Mouse (Mus musculus) liver, adult 2 months (tissue): ENCODE data around the gene Hist1h2bn. TPM values are rescaled to one million over a fixed set of nuclear protein-coding genes. Genes with fewer than 3 reads are reported as not detected.
"Not testable (repeated sequence)": the region's sequence is repeated elsewhere in the genome, so short reads cannot be mapped to it uniquely, and the experiment has no call there.

Experiments used
- DNase-seq: peaks from one replicate; pipeline ENCODE4 v3.0.0-alpha.2; 2011; ENCODE audit warnings: low read depth, low spot score; ENCODE audit errors: extremely low read depth
- H3K27ac ChIP-seq: fragments of 200-500 bp; replicated peaks from 2 replicates; pipeline ENCODE4 v1.5.1; 2012; ENCODE audit warnings: low read depth, mild to moderate bottlenecking, control low read depth, inconsistent platforms, low read length; ENCODE audit not compliant: insufficient read depth
- H3K27me3 ChIP-seq: fragments of 200-500 bp; 2 replicates; pipeline ENCODE4 v1.6.1; 2012; ENCODE audit warnings: mild to moderate bottlenecking, moderate library complexity, low read length, inconsistent platforms; ENCODE audit not compliant: control insufficient read depth, insufficient read depth
- H3K36me3 ChIP-seq: fragments of 200-500 bp; 2 replicates; pipeline ENCODE4 v1.6.1; 2012; ENCODE audit warnings: low read length, inconsistent platforms; ENCODE audit not compliant: control insufficient read depth, insufficient read depth
- H3K4me1 ChIP-seq: fragments of 200-500 bp; 2 replicates; pipeline ENCODE4 v1.6.1; 2011; ENCODE audit warnings: low read length; ENCODE audit not compliant: control insufficient read depth, insufficient read depth
- H3K4me3 ChIP-seq: fragments of 200-500 bp; 2 replicates; pipeline ENCODE4 v1.5.1; 2011; ENCODE audit warnings: low read depth, mild to moderate bottlenecking, control low read depth, low read length, moderate library complexity; ENCODE audit not compliant: insufficient read depth
- H3K79me2 ChIP-seq: fragments of 200-500 bp; 2 replicates; pipeline ENCODE4 v1.6.1; 2012; ENCODE audit warnings: inconsistent platforms, mild to moderate bottlenecking, low read length, moderate library complexity; ENCODE audit not compliant: control insufficient read depth, insufficient read depth
- H3K9ac ChIP-seq: fragments of 200-500 bp; 2 replicates; pipeline ENCODE4 v1.6.1; 2012; ENCODE audit warnings: low read depth, mild to moderate bottlenecking, control low read depth, inconsistent platforms, low read length
- CTCF ChIP-seq: fragments of 200-500 bp; IDR thresholded peaks from 2 replicates; pipeline ENCODE4 v1.5.1; 2011; ENCODE audit warnings: low read depth, low read length, control low read depth
- POLR2A ChIP-seq: fragments of 200-500 bp; IDR thresholded peaks from 2 replicates; pipeline ENCODE4 v1.6.1; 2011; ENCODE audit warnings: low read length, control low read depth; ENCODE audit not compliant: insufficient read depth; ENCODE audit errors: extremely low read depth
- WGBS: fragments of 180-500 bp; shearing (Covaris S2); methylation state at CpG from one replicate; pipeline ENCODE4 v1.1.7; 2018; 5-methylcytosine and 5-hydroxymethylcytosine counted together
- polyA plus RNA-seq: library from polyadenylated mRNA; depleted of rRNA; stranded (reverse); fragments of >200 nt; gene quantifications from 2 replicates; pipeline ENCODE4 v1.2.3, GENCODE M21; 2012
- total RNA-seq: library from RNA; depleted of rRNA; stranded (reverse); fragments of >200 nt; gene quantifications from 2 replicates; pipeline ENCODE4 v1.2.3, GENCODE M21; 2014

The Hist1h2bn gene
- total and polyA plus RNA-seq, 2 experiments: 4.6 TPM; not detected in 1

DNA sequence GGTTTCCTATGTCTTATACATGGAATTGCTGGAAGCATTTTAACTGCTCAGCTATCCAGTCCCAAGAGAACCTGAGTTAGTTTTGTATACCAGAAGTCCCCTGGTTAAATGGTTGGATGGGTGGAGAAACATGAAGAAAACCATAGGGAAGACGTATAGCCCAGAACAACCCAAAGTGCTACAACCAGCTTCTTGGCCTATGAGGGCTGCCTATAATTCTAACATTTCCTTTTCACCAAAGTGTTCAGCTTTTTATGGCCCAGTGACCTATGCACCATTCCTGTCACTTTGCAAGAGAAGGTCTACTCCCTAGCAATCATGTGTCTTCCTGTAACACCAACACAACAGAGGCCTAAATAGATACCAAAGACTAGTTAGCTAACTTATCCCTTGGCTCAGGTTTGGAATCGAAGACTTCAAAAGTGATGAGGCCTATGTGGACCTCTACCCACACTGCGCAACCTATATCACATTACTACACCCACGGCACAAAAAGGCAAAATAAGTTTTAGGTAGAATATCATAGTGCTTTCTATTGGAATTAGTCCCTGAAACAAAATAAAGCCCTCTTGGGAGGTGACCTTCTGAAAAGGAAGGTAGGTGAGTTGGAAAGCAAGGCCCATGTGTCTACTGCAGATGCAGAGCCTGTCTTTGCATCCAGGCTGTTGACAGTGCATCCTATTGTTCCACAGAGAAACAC, 35.4 kb upstream of the Hist1h2bn start:
- peaks cover 20% of the 10 kb centered on the region for H3K4me1 ChIP-seq
- H3K27me3 ChIP-seq: no peaks in the 10 kb centered on the region
- no peak overlapping the region for H3K4me3 ChIP-seq
- 90% methylated on average over 4 of the region's 4 CpGs for WGBS
- no peak overlapping the region for H3K27ac ChIP-seq
- no peaks in the 10 kb centered on the region for H3K36me3 ChIP-seq
- no peak for DNase-seq
- TF ChIP-seq POLR2A: no peak
- TF ChIP-seq CTCF: no peak
- no peaks in the 10 kb centered on the region for H3K79me2 ChIP-seq
- H3K9ac ChIP-seq: no peak overlapping the region

GRCm38 (mm10) chr13:21721107-21721756, 32.7 kb upstream of the Hist1h2bn start:
- Histone ChIP-seq H3K9ac (0 out of 2 replicates have a peak overlapping the region, but pooled peaks have one; percentile 61), H3K4me3 (peak overlapping the region; percentile 77), H3K4me1 (peaks cover 15% of the 10 kb centered on the region)
- not testable (repeated sequence) for H3K36me3 ChIP-seq, H3K79me2 ChIP-seq, DNase-seq, H3K27ac ChIP-seq, H3K27me3 ChIP-seq
- WGBS: 6% methylated on average over 25 of the region's 44 CpGs

DNA sequence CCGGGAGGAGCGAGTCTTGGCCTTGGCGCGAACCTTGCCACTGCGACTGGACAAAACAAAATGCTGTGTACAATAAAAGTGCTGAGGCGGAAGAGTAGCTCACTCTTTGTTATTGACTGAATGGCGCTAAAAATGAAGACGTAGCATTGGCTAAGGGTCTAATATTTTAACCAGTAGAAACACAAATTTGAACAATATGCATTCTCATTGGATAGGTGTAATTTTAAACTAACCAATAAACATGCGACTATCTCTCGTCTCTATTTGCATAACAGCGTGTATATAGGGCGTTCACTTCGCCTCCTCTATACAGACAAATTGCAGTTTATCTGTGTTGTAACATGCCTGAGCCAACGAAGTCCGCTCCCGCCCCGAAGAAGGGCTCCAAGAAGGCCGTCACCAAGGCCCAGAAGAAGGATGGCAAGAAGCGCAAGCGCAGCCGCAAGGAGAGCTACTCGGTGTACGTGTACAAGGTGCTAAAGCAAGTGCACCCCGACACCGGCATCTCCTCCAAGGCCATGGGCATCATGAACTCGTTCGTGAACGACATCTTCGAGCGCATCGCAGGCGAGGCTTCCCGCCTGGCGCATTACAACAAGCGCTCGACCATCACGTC, 32.1 kb upstream of the Hist1h2bn start, which contains the start of gene Hist1h2bm:
Hist1h2bm (plus strand) TSS at position 288 of the 616 bp plus-strand sequence.
- H3K79me2 ChIP-seq, H3K36me3 ChIP-seq, H3K27me3 ChIP-seq, H3K27ac ChIP-seq: not testable (repeated sequence)
- H3K4me1 ChIP-seq: peaks cover 15% of the 10 kb centered on the region
- peak within 1 kb of the TSS; percentile 77 for H3K4me3 ChIP-seq
- WGBS: under 1% methylated on average over 37 of the region's 37 CpGs
- peak within 1 kb of the TSS; percentile 61 for H3K9ac ChIP-seq
- DNase-seq: peak; percentile 84

- H3K27me3 ChIP-seq: no peaks in the 10 kb centered on the region
- TF ChIP-seq POLR2A: no peak
- TF ChIP-seq CTCF: no peak
- 7% methylated on average over 11 of the region's 11 CpGs for WGBS
- H3K36me3 ChIP-seq: no peaks in the 10 kb centered on the region
- H3K9ac ChIP-seq: no peak overlapping the region; the same call in 1 of the 2 replicates
- peak overlapping the region; percentile 50; the same call in 1 of the 2 replicates for H3K4me3 ChIP-seq
- no peak for DNase-seq
- no peaks in the 10 kb centered on the region for H3K79me2 ChIP-seq
- H3K27ac ChIP-seq: no peak overlapping the region
- peaks cover 12% of the 10 kb centered on the region for H3K4me1 ChIP-seq
These were observed 31.5 kb upstream of the Hist1h2bn start for GRCm38 (mm10) chr13:21722373-21722925.

- Histone ChIP-seq H3K79me2 (no peaks in the 10 kb centered on the region), H3K27me3 (no peaks in the 10 kb centered on the region), H3K4me3 (no peak overlapping the region), H3K36me3 (no peaks in the 10 kb centered on the region), H3K27ac (no peak overlapping the region), H3K9ac (no peak overlapping the region), H3K4me1 (peaks cover 9% of the 10 kb centered on the region; the same call in 1 of the 2 replicates)
- no peak for DNase-seq
- TF ChIP-seq CTCF: no peak
- no peak for TF ChIP-seq POLR2A
- 55% methylated on average over 5 of the region's 5 CpGs for WGBS
These were observed 30.7 kb upstream of the Hist1h2bn start for GRCm38 (mm10) chr13:21722993-21723836.
